Mouse (Mus musculus): ENCODE measurements at regions not wholly inside any gene's neighbourhood (a gene's known extent, or its start where the extent isn't known, plus 50 kb on each side); places are given as distances from the start of the nearest gene placed in this dataset.

GRCm38 (mm10) chr15:41154551-41155151, 1020.5 kb downstream of the 9330182O14Rik start:
- DNase-seq (ENCODE audit: extremely low read depth) = peak; percentile 19
- H3K27ac ChIP-seq (ENCODE audit: insufficient read depth, low read depth) = no peak overlapping the region
- H3K9ac ChIP-seq (ENCODE audit: insufficient read depth, low read depth) = no peak overlapping the region; the same call in 1 of the 2 replicates
- peaks cover 8 to 9% of the 10 kb centered on the region in 2 experiments for H3K4me1 ChIP-seq (ENCODE audit: control insufficient read depth in 1 of 2, insufficient read depth in 2 of 2)
- H3K79me2 ChIP-seq (replicated peaks; ENCODE audit: control insufficient read depth, extremely low read depth, insufficient read depth, poor library complexity, severe bottlenecking) = no peaks in the 10 kb centered on the region
- no peaks in the 10 kb centered on the region for H3K9me3 ChIP-seq (replicated peaks; ENCODE audit: low read length)
- in situ Hi-C loops (cut with MboI; ENCODE audit: low pct_ligation_motif_present, low pct_unique_long_range_greater_than_20kb, low sequenced_read_pairs) (loop anchor here (25.0 kb wide), 3 partner anchors 158 to 808 kb away; no protein-coding TSS in a partner anchor), dilution Hi-C loops (cut with MboI; ENCODE audit: extremely low pct_ligation_motif_present, extremely low pct_unique_long_range_greater_than_20kb, low sequenced_read_pairs) (no loop called here)
- H3K4me2 ChIP-seq (ENCODE audit: insufficient read depth, low read depth, poor library complexity, severe bottlenecking) = peak overlapping the region; percentile 74
- TF ChIP-seq POLR2A (IDR thresholded peaks at IDR 0.05; ENCODE audit: low read depth, low read length) (no peak), JUN (IDR thresholded peaks at IDR 0.05; ENCODE audit: insufficient read depth, low read depth, low read length) (no peak), ZNF384 (IDR thresholded peaks at IDR 0.05; ENCODE audit: low read depth, low read length) (peak; percentile 31; the same call in 1 of the 2 replicates), ETS1 (conservative IDR thresholded peaks at IDR 0.05; ENCODE audit: low read depth, low read length) (no peak), USF1 (IDR thresholded peaks at IDR 0.05; ENCODE audit: low read depth, low read length) (no peak), ELF1 (IDR thresholded peaks at IDR 0.05; ENCODE audit: low read depth, low read length) (no peak), CHD2 (IDR thresholded peaks at IDR 0.05; ENCODE audit: low read length) (no peak), ZC3H11A (IDR thresholded peaks at IDR 0.05; ENCODE audit: low read depth, low read length) (no peak)
- no peaks in the 10 kb centered on the region for H3K36me3 ChIP-seq (replicated peaks in 1 of 2; ENCODE audit: control insufficient read depth in 1 of 2, insufficient read depth in 1 of 2, low read length in 1 of 2)
- no peak overlapping the region for H3K4me3 ChIP-seq (replicated peaks in 1 of 3; ENCODE audit: low read depth in 2 of 3, low read length in 2 of 3, poor library complexity in 1 of 3)
- H3K27me3 ChIP-seq (replicated peaks) = no peaks in the 10 kb centered on the region

GRCm38 (mm10) chr15:41155169-41155638, 1021.0 kb downstream of the 9330182O14Rik start:
- dilution Hi-C loops (cut with MboI; ENCODE audit: extremely low pct_ligation_motif_present, extremely low pct_unique_long_range_greater_than_20kb, low sequenced_read_pairs) (no loop called here), in situ Hi-C loops (cut with MboI; ENCODE audit: low pct_ligation_motif_present, low pct_unique_long_range_greater_than_20kb, low sequenced_read_pairs) (loop anchor here (25.0 kb wide), 3 partner anchors 157 to 807 kb away; no protein-coding TSS in a partner anchor)
- DNase-seq (ENCODE audit: extremely low read depth) = no peak
- TF ChIP-seq USF2 (conservative IDR thresholded peaks at IDR 0.05; ENCODE audit: low read depth, low read length) (no peak), JUND (conservative IDR thresholded peaks at IDR 0.05; ENCODE audit: low read depth, low read length) (no peak), E2F4 (IDR thresholded peaks at IDR 0.05; ENCODE audit: insufficient replicate concordance, low read depth, low read length) (no peak), POLR2AphosphoS2 (IDR thresholded peaks at IDR 0.05; ENCODE audit: low read depth, low read length) (no peak), NRF1 (IDR thresholded peaks at IDR 0.05; ENCODE audit: low read depth, low read length) (no peak), MAZ (IDR thresholded peaks at IDR 0.05; ENCODE audit: low read depth, low read length) (no peak), KAT2A (IDR thresholded peaks at IDR 0.05; ENCODE audit: insufficient replicate concordance, low read length) (no peak), SMC3 (IDR thresholded peaks at IDR 0.05; ENCODE audit: low read depth, low read length) (no peak), JUN (IDR thresholded peaks at IDR 0.05; ENCODE audit: insufficient read depth, low read depth, low read length) (no peak), ZNF384 (IDR thresholded peaks at IDR 0.05; ENCODE audit: low read depth, low read length) (no peak), CHD1 (IDR thresholded peaks at IDR 0.05; ENCODE audit: low read depth, low read length) (no peak), MAX (IDR thresholded peaks at IDR 0.05; ENCODE audit: low read length) (no peak), POLR2A (IDR thresholded peaks at IDR 0.05; ENCODE audit: low read depth, low read length) (no peak), ZMIZ1 (IDR thresholded peaks at IDR 0.05; ENCODE audit: low read depth, low read length) (no peak), NELFE (IDR thresholded peaks at IDR 0.05; ENCODE audit: low read depth, low read length) (no peak), ELF1 (IDR thresholded peaks at IDR 0.05; ENCODE audit: low read depth, low read length) (no peak), HCFC1 (IDR thresholded peaks at IDR 0.05; ENCODE audit: low read depth, low read length) (no peak)
- Histone ChIP-seq H3K9me3 (replicated peaks; ENCODE audit: low read length) (no peaks in the 10 kb centered on the region), H3K79me2 (replicated peaks; ENCODE audit: control insufficient read depth, extremely low read depth, insufficient read depth, poor library complexity, severe bottlenecking) (no peaks in the 10 kb centered on the region), H3K27me3 (replicated peaks) (no peaks in the 10 kb centered on the region), H3K27ac (ENCODE audit: insufficient read depth, low read depth) (no peak overlapping the region), H3K36me3 (replicated peaks in 1 of 2; ENCODE audit: control insufficient read depth in 1 of 2, insufficient read depth in 1 of 2, low read length in 1 of 2) (no peaks in the 10 kb centered on the region), H3K4me1 (ENCODE audit: control insufficient read depth in 1 of 2, insufficient read depth in 2 of 2) (peaks cover 8 to 9% of the 10 kb centered on the region in 2 experiments), H3K4me3 (replicated peaks in 1 of 3; ENCODE audit: low read depth in 2 of 3, low read length in 2 of 3, poor library complexity in 1 of 3) (no peak overlapping the region), H3K9ac (ENCODE audit: insufficient read depth, low read depth) (no peak overlapping the region), H3K4me2 (ENCODE audit: insufficient read depth, low read depth, poor library complexity, severe bottlenecking) (peak overlapping the region; percentile 74; the same call in 1 of the 2 replicates)
